ENCODE assay signal across 22 mouse cellular contexts in the genomic region with DNA sequence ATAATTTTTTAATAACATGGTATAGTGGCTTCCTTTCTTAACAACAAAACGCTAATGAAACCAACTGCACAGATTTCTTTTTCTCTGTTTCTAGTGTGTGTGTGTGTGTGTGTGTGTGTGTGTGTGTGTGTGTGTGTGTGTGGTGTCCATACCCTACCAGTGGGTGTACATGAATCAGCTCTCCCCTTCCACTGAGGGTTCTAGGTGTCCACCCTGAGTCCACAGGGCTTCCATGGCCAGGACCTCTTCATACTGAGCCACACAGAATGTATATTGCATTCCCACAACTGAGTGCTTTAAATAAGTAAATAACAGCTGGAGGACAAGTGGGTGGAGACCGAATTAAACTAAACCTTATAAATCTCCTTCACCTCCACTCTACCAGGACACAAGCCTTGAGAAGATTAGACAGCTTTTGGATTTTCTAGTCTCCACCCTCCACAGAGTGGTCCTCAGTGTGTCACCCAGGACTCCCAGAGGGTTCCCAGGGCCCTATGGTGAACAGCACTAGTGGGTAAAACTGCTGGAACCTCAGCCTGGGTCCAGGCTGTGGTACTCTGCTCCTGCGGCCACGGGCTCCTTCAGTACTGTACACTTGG.
DNase-seq lines count a peak whose midpoint lies in the region; ATAC-seq and TF ChIP-seq lines count a peak whose summit lies in the region.
"Had no signal": no experiment of that assay in that cellular context is flagged by ENCODE, and none has a peak within 500 bp of the region (broad histone marks: within the 10 kb centered on the region; RNA-seq: fewer than 3 reads in every experiment).

No protein-coding gene starts in this region.

- ATAC-seq in midbrain, embryonic 11.5 days (ENCODE audit: low FRiP score) = no peak
- ATAC-seq in midbrain, postnatal 0 days (ENCODE audit: low FRiP score) = no peak
- ATAC-seq in limb, embryonic 12.5 days (ENCODE audit: insufficient number of reproducible peaks, insufficient read depth, low FRiP score, low TSS enrichment, low read depth) = peak; percentile 19; the same call in 1 of the 2 replicates
- ATAC-seq: forebrain, postnatal 0 days; hindbrain, postnatal 0 days; intestine, embryonic 15.5 days; Patski had no signal

- TF ChIP-seq CTCF in gastrocnemius, adult 2 months (IDR thresholded peaks at IDR 0.05) = no peak
- no peak for TF ChIP-seq CTCF in midbrain, postnatal 0 days (IDR thresholded peaks at IDR 0.05)

- no peak overlapping the region for H3K4me3 ChIP-seq in gastrocnemius, adult 2 months
- no peak overlapping the region for H3K4me3 ChIP-seq in midbrain, embryonic 11.5 days (ENCODE audit: low read depth, low read length)
- H3K4me3 ChIP-seq in midbrain, postnatal 0 days (ENCODE audit: low read depth, low read length) = no peak overlapping the region
- no peak overlapping the region for H3K4me3 ChIP-seq in limb, embryonic 12.5 days (replicated peaks)
- H3K4me3 ChIP-seq: embryonic facial prominence, embryonic 13.5 days; heart, embryonic 10.5 days; hindbrain, embryonic 13.5 days; intestine, embryonic 15.5 days had no signal

- no peak overlapping the region for H3K9ac ChIP-seq in midbrain, embryonic 11.5 days (ENCODE audit: low read length)
- H3K9ac ChIP-seq in midbrain, postnatal 0 days (replicated peaks; ENCODE audit: low read length, poor library complexity, severe bottlenecking) = no peak overlapping the region
- H3K9ac ChIP-seq in limb, embryonic 12.5 days (replicated peaks) = no peak overlapping the region
- H3K9ac ChIP-seq: embryonic facial prominence, embryonic 13.5 days; forebrain, postnatal 0 days; hindbrain, embryonic 13.5 days; intestine, embryonic 15.5 days had no signal

- H3K9me3 ChIP-seq in midbrain, embryonic 11.5 days (ENCODE audit: control insufficient read depth, low read length) = no peaks in the 10 kb centered on the region
- H3K9me3 ChIP-seq in midbrain, postnatal 0 days (ENCODE audit: low read length) = no peaks in the 10 kb centered on the region
- H3K9me3 ChIP-seq in limb, embryonic 12.5 days = no peaks in the 10 kb centered on the region
- H3K9me3 ChIP-seq: embryonic facial prominence, embryonic 13.5 days; heart, embryonic 10.5 days; hindbrain, embryonic 13.5 days; intestine, embryonic 15.5 days had no signal

- no peak for DNase-seq in gastrocnemius, adult 2 months
- DNase-seq in gastrocnemius, postnatal 4 days (ENCODE audit: low spot score in 2 of 2) = no peak
- peak; percentile 77 for DNase-seq in midbrain, embryonic 11.5 days (ENCODE audit: low spot score, missing footprints)
- no peak for DNase-seq in midbrain, postnatal 0 days (ENCODE audit: low spot score)
- DNase-seq in retina, adult 2 months (ENCODE audit: low read depth, low spot score) = peak; percentile 56
- DNase-seq in retina, postnatal 1 day = no peak
- DNase-seq in adrenal gland, adult 18-20 months (ENCODE audit: low spot score in 2 of 2) = no peak
- DNase-seq: adrenal gland, postnatal 25 days; cerebellum, adult 2 months; cerebellum, postnatal 25 days; forebrain, postnatal 0 days; gastrocnemius, postnatal 25 days; heart, adult 18-20 months; heart, postnatal 10 days had no signal

- H3K27ac ChIP-seq in gastrocnemius, adult 2 months = peak overlapping the region; percentile 43; the same call in 1 of the 2 replicates
- no peak overlapping the region for H3K27ac ChIP-seq in midbrain, embryonic 11.5 days (ENCODE audit: low read depth, low read length)
- H3K27ac ChIP-seq in midbrain, postnatal 0 days (ENCODE audit: low read depth, low read length) = no peak overlapping the region
- no peak overlapping the region for H3K27ac ChIP-seq in limb, embryonic 12.5 days
- H3K27ac ChIP-seq: embryonic facial prominence, embryonic 13.5 days; heart, embryonic 10.5 days; hindbrain, embryonic 13.5 days; hindbrain, postnatal 0 days; intestine, embryonic 15.5 days had no signal

- H3K27me3 ChIP-seq in midbrain, embryonic 11.5 days (ENCODE audit: control insufficient read depth, insufficient read depth, low read length) = no peaks in the 10 kb centered on the region
- no peaks in the 10 kb centered on the region for H3K27me3 ChIP-seq in midbrain, postnatal 0 days (ENCODE audit: insufficient read depth, low read length)
- peaks cover 17% of the 10 kb centered on the region; the same call in 1 of the 2 replicates for H3K27me3 ChIP-seq in limb, embryonic 12.5 days
- H3K27me3 ChIP-seq: CH12.LX; embryonic facial prominence, embryonic 13.5 days; intestine, embryonic 15.5 days; Patski had no signal

- no peaks in the 10 kb centered on the region for H3K36me3 ChIP-seq in midbrain, embryonic 11.5 days (ENCODE audit: control insufficient read depth, insufficient read depth, low read length)
- H3K36me3 ChIP-seq in midbrain, postnatal 0 days (ENCODE audit: insufficient read depth, low read length) = no peaks in the 10 kb centered on the region
- no peaks in the 10 kb centered on the region for H3K36me3 ChIP-seq in limb, embryonic 12.5 days
- H3K36me3 ChIP-seq: embryonic facial prominence, embryonic 13.5 days; heart, embryonic 10.5 days; hindbrain, embryonic 13.5 days; intestine, embryonic 15.5 days had no signal

- intact Hi-C loops in gastrocnemius, adult 2 months (cut with DNase I) = no loop called here

- no peak overlapping the region for H3K4me2 ChIP-seq in midbrain, embryonic 11.5 days
- no peak overlapping the region for H3K4me2 ChIP-seq in midbrain, postnatal 0 days (ENCODE audit: low read depth, low read length, poor library complexity, severe bottlenecking)
- peak overlapping the region; percentile 15; the same call in 1 of the 2 replicates for H3K4me2 ChIP-seq in limb, embryonic 12.5 days
- H3K4me2 ChIP-seq: hindbrain, embryonic 13.5 days; intestine, embryonic 15.5 days had no signal

- H3K4me1 ChIP-seq in midbrain, embryonic 11.5 days (ENCODE audit: control insufficient read depth, insufficient read depth, low read length) = peaks cover 6% of the 10 kb centered on the region; the same call in 1 of the 2 replicates
- no peaks in the 10 kb centered on the region for H3K4me1 ChIP-seq in midbrain, postnatal 0 days (ENCODE audit: insufficient read depth, low read length)
- H3K4me1 ChIP-seq in limb, embryonic 12.5 days (replicated peaks) = peaks cover 76% of the 10 kb centered on the region

- WGBS in midbrain, embryonic 11.5 days = 69% methylated on average over 4 of the region's 4 CpGs
- WGBS in midbrain, postnatal 0 days = 73% methylated on average over 4 of the region's 4 CpGs
- 63% methylated on average over 4 of the region's 4 CpGs for WGBS in limb, embryonic 12.5 days

Comparison
In these comparisons a context has a peak if more than half of its experiments do, and no peak if none do; other contexts are left out.
1. DNase-seq: peak in midbrain, embryonic 11.5 days (single experiment) and retina, adult 2 months (single experiment); none in gastrocnemius, adult 2 months (single experiment), gastrocnemius, postnatal 4 days (0 of 2), midbrain, postnatal 0 days (single experiment), retina, postnatal 1 day (single experiment) and adrenal gland, adult 18-20 months (0 of 2).